Mouse (Mus musculus) cortical plate, adult 2 months (tissue): ENCODE data around the gene Zc3h13. TPM values are rescaled to one million over a fixed set of nuclear protein-coding genes. Genes with fewer than 3 reads are reported as not detected.

ENCODE experiments used
- H3K27ac ChIP-seq: fragments of 200-500 bp; 2 replicates; pipeline ENCODE4 v1.5.1; 2012; ENCODE audit warnings: low read length, control low read depth, inconsistent platforms; ENCODE audit not compliant: insufficient read depth
- H3K4me1 ChIP-seq: fragments of 200-500 bp; 2 replicates; pipeline ENCODE4 v1.6.1; 2011; ENCODE audit warnings: low read length; ENCODE audit not compliant: control insufficient read depth, insufficient read depth
- H3K4me3 ChIP-seq: fragments of 200-500 bp; 2 replicates; pipeline ENCODE4 v1.5.1; 2011; ENCODE audit warnings: mild to moderate bottlenecking, low read length, control low read depth; ENCODE audit not compliant: insufficient read depth
- CTCF ChIP-seq: fragments of 200-500 bp; IDR thresholded peaks from 2 replicates; pipeline ENCODE4 v1.5.1; 2011; ENCODE audit warnings: mild to moderate bottlenecking, control low read depth, low read length; ENCODE audit not compliant: insufficient read depth; ENCODE audit errors: extremely low read depth
- POLR2A ChIP-seq: fragments of 200-500 bp; IDR thresholded peaks from 2 replicates; pipeline ENCODE4 v1.6.1; 2011; ENCODE audit warnings: mild to moderate bottlenecking, low read length, control low read depth; ENCODE audit not compliant: insufficient read depth; ENCODE audit errors: extremely low read depth
- polyA plus RNA-seq: library from polyadenylated mRNA; depleted of rRNA; stranded (reverse); fragments of >200 nt; gene quantifications from 2 replicates; pipeline ENCODE4 v1.2.3, GENCODE M21; 2012; rRNA removed

The Zc3h13 gene
- 32.1 and 33.3 TPM in 2 replicates for polyA plus RNA-seq

GRCm38 (mm10) chr14:75284193-75284915 is at the start of gene Zc3h13:
Gene Zc3h13, plus strand, starts transcription at chr14:75284373.
- peak within 1 kb of the TSS; percentile 95 for H3K4me3 ChIP-seq
- peaks cover 1% of the 10 kb centered on the region for H3K4me1 ChIP-seq
- H3K27ac ChIP-seq = peak within 1 kb of the TSS; percentile 70
- TF ChIP-seq CTCF = no peak
- peak; percentile 99 for TF ChIP-seq POLR2A

GRCm38 (mm10) chr14:75235552-75235951 is 48.6 kb upstream of the Zc3h13 start:
- no peak overlapping the region for H3K27ac ChIP-seq
- TF ChIP-seq CTCF = no peak
- no peak for TF ChIP-seq POLR2A
- H3K4me1 ChIP-seq = no peaks in the 10 kb centered on the region
- no peak overlapping the region; the same call in 1 of the 2 replicates for H3K4me3 ChIP-seq

GRCm38 (mm10) chr14:75235955-75236635 is 48.1 kb upstream of the Zc3h13 start:
- H3K4me1 ChIP-seq = no peaks in the 10 kb centered on the region
- no peak overlapping the region for H3K4me3 ChIP-seq
- H3K27ac ChIP-seq = no peak overlapping the region
- TF ChIP-seq CTCF (no peak), POLR2A (no peak)

GRCm38 (mm10) chr14:75236636-75237003 is 47.6 kb upstream of the Zc3h13 start:
- no peak overlapping the region for H3K4me3 ChIP-seq
- H3K4me1 ChIP-seq = no peaks in the 10 kb centered on the region
- no peak overlapping the region for H3K27ac ChIP-seq
- TF ChIP-seq POLR2A (no peak), CTCF (no peak)

- H3K27ac ChIP-seq = no peak overlapping the region
- H3K4me1 ChIP-seq = no peaks in the 10 kb centered on the region
- no peak overlapping the region for H3K4me3 ChIP-seq
- TF ChIP-seq CTCF (no peak), POLR2A (no peak)
Measured at GRCm38 (mm10) chr14:75237096-75237495, 47.1 kb upstream of the Zc3h13 start.

- H3K4me3 ChIP-seq = no peak overlapping the region
- no peak overlapping the region for H3K27ac ChIP-seq
- TF ChIP-seq CTCF = no peak
- TF ChIP-seq POLR2A = no peak
- no peaks in the 10 kb centered on the region for H3K4me1 ChIP-seq
Measured at GRCm38 (mm10) chr14:75238054-75238692, 46.0 kb upstream of the Zc3h13 start.

GRCm38 (mm10) chr14:75242087-75242486 is 42.1 kb upstream of the Zc3h13 start, which contains the start of gene Cpb2:
Gene Cpb2, plus strand, starts transcription at chr14:75242287.
- no peak within 1 kb of the TSS for H3K27ac ChIP-seq
- TF ChIP-seq POLR2A (no peak), CTCF (no peak)
- no peak within 1 kb of the TSS for H3K4me3 ChIP-seq
- no peaks in the 10 kb centered on the region for H3K4me1 ChIP-seq

GRCm38 (mm10) chr14:75246024-75247000 is 37.9 kb upstream of the Zc3h13 start:
- no peak overlapping the region for H3K27ac ChIP-seq
- H3K4me1 ChIP-seq = no peaks in the 10 kb centered on the region
- TF ChIP-seq CTCF = no peak
- TF ChIP-seq POLR2A = no peak
- no peak overlapping the region for H3K4me3 ChIP-seq

GRCm38 (mm10) chr14:75250432-75250831 is 33.7 kb upstream of the Zc3h13 start:
- H3K27ac ChIP-seq = no peak overlapping the region
- no peak for TF ChIP-seq POLR2A
- no peak for TF ChIP-seq CTCF
- H3K4me3 ChIP-seq = no peak overlapping the region
- H3K4me1 ChIP-seq = no peaks in the 10 kb centered on the region
